Mouse (Mus musculus): ENCODE measurements around the gene Smco4.

- TF ChIP-seq CTCF (IDR thresholded peaks at IDR 0.05; ENCODE audit: low read depth, low read length), result no peak
- TF ChIP-seq POLR2A (IDR thresholded peaks at IDR 0.05; ENCODE audit: extremely low read depth, insufficient read depth, low read length), result no peak
Observed at GRCm38 (mm10) chr9:15522887-15523286, 29.7 kb downstream of the Smco4 start.
